Mouse (Mus musculus) A20 (cell line): Measurements from ENCODE around the gene Vpreb3.
A peak's percentile ranks its signal among the peaks of the same experiment; 100 is the strongest.

Source experiments
- DNase-seq: peaks from one replicate; pipeline ENCODE4 v3.0.0-alpha.2; 2011; ENCODE audit warnings: low read depth, low spot score

The Vpreb3 gene

GRCm38 (mm10) chr10:75932081-75932678, 10.7 kb upstream of the Vpreb3 start:
- no peak for DNase-seq

GRCm38 (mm10) chr10:75932891-75933290, 10.0 kb upstream of the Vpreb3 start, which contains the start of gene Chchd10:
Chchd10 (plus strand) TSS chr10:75933130.
- DNase-seq = no peak

GRCm38 (mm10) chr10:75934991-75935390, 7.9 kb upstream of the Vpreb3 start:
- no peak for DNase-seq

- DNase-seq = peak; percentile 89
Observed at GRCm38 (mm10) chr10:75935680-75936541, 6.9 kb upstream of the Vpreb3 start, which contains the start of gene Mmp11. Mmp11 (minus strand) TSS chr10:75936496.

GRCm38 (mm10) chr10:75936909-75937667, 5.8 kb upstream of the Vpreb3 start:
- DNase-seq = peak; percentile 45

- peak; percentile 53 for DNase-seq
Observed at GRCm38 (mm10) chr10:75937851-75938643, 4.8 kb upstream of the Vpreb3 start.

- DNase-seq = no peak
Observed at GRCm38 (mm10) chr10:75939481-75940234, 3.2 kb upstream of the Vpreb3 start.

GRCm38 (mm10) chr10:75940520-75940919, 2.3 kb upstream of the Vpreb3 start, which contains the start of gene Gm867:
Gm867 (minus strand) TSS chr10:75940672.
- no peak for DNase-seq

GRCm38 (mm10) chr10:75941042-75941824, 1.6 kb upstream of the Vpreb3 start:
- DNase-seq = no peak

GRCm38 (mm10) chr10:75944066-75944772, 1.4 kb downstream of the Vpreb3 start:
- DNase-seq = no peak

- no peak for DNase-seq
Observed at GRCm38 (mm10) chr10:75945213-75945612, 2.4 kb downstream of the Vpreb3 start.

GRCm38 (mm10) chr10:75945896-75946295, 3.0 kb downstream of the Vpreb3 start:
- DNase-seq = no peak

- DNase-seq = peak; percentile 63
Observed at GRCm38 (mm10) chr10:75948079-75948478, 5.2 kb downstream of the Vpreb3 start.

- DNase-seq = peak; percentile 89
Observed at GRCm38 (mm10) chr10:75949053-75950045, 6.5 kb downstream of the Vpreb3 start.

- DNase-seq = no peak
Observed at GRCm38 (mm10) chr10:75950791-75951210, 7.9 kb downstream of the Vpreb3 start.

GRCm38 (mm10) chr10:75951424-75952050, 8.7 kb downstream of the Vpreb3 start:
- peak; percentile 75 for DNase-seq

- no peak for DNase-seq
Observed at GRCm38 (mm10) chr10:75954381-75954811, 11.5 kb downstream of the Vpreb3 start, which contains the start of gene Gm5134. Gm5134 (plus strand) TSS chr10:75954514.
